Mouse (Mus musculus) testis, adult 2 months (tissue): Measurements from ENCODE around the gene Atg13.

Source experiments
- CTCF ChIP-seq: fragments of 200-500 bp; IDR thresholded peaks from 2 replicates; pipeline ENCODE4 v1.5.1; 2012; ENCODE audit warnings: low read depth, mild to moderate bottlenecking, inconsistent platforms, low read length, moderate library complexity; ENCODE audit not compliant: control insufficient read depth, insufficient read depth, insufficient replicate concordance
- POLR2A ChIP-seq: fragments of 200-500 bp; IDR thresholded peaks from 2 replicates; pipeline ENCODE4 v1.6.1; 2012; ENCODE audit warnings: low read depth, mild to moderate bottlenecking, inconsistent platforms, low read length, moderate library complexity; ENCODE audit not compliant: control insufficient read depth

DNA sequence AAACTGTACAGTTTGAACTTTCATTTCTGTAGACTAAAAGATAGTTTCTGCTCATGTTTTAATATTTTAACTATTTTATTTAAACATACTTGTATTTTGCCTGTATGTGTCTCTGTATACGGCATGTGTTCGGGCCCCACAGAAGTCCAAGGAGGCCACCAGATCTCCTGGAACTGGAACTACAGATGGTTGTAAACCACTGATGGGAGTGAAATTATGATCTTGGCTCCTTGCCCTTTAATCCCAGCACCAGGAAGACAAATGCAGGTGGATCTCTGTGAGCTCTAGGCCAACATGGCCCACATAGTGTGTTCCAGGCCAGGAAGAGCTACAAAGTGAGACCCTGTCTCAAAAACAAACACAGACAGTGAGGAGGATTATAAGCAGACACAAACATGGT is 9.0 kb downstream of the Atg13 start:
- TF ChIP-seq POLR2A: no peak
- TF ChIP-seq CTCF: no peak
